14 mouse cellular contexts compared by ENCODE assay signal in the genomic region with DNA sequence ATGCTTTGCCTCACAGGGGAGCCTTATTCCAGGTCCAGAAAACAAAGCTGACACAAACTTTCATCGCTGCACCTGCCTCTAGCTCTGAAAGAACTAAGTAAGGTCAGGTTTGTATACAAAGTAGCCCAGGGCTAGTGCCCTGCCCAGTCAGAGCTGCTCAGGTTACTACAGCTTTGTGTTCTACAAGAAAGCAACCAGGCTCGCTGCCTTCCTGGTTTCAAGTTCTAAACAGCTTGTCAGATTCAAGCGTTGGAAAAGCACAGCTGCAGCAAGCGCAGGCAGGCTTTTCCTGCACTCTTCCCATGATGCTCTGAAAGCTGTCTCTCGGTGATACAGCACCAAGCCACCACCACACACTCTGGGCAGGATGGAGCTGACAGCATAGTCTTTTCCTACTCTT. TPM values are rescaled to one million over a fixed set of nuclear protein-coding genes. Genes with fewer than 3 reads are reported as not detected.
DNase-seq lines count a peak whose midpoint lies in the region; ATAC-seq and TF ChIP-seq lines count a peak whose summit lies in the region.
"Had no signal": no experiment of that assay in that cellular context is flagged by ENCODE, and none has a peak within 500 bp of the region (broad histone marks: within the 10 kb centered on the region; RNA-seq: fewer than 3 reads in every experiment).

No protein-coding gene starts in this region.

- no peaks in the 10 kb centered on the region for H3K36me3 ChIP-seq in forebrain, embryonic 13.5 days (ENCODE audit: poor library complexity, severe bottlenecking)
- no peaks in the 10 kb centered on the region for H3K36me3 ChIP-seq in forebrain, embryonic 15.5 days
- no peaks in the 10 kb centered on the region for H3K36me3 ChIP-seq in lung, postnatal 0 days (ENCODE audit: insufficient read depth, low read length)
- no peaks in the 10 kb centered on the region for H3K36me3 ChIP-seq in embryonic facial prominence, embryonic 13.5 days
- no peaks in the 10 kb centered on the region for H3K36me3 ChIP-seq in myocyte (ENCODE audit: control insufficient read depth, insufficient read depth)
- H3K36me3 ChIP-seq: heart, embryonic 15.5 days; neural tube, embryonic 12.5 days had no signal

- H3K79me2 ChIP-seq in myocyte (ENCODE audit: control insufficient read depth, insufficient read depth), result no peaks in the 10 kb centered on the region

- no peaks in the 10 kb centered on the region for H3K27me3 ChIP-seq in forebrain, embryonic 13.5 days
- H3K27me3 ChIP-seq in forebrain, embryonic 15.5 days, result no peaks in the 10 kb centered on the region
- H3K27me3 ChIP-seq in lung, postnatal 0 days (replicated peaks; ENCODE audit: insufficient read depth, low read length), result no peaks in the 10 kb centered on the region
- 0 out of 2 replicates have a peak, but pooled peaks cover 9% of the 10 kb centered on the region for H3K27me3 ChIP-seq in embryonic facial prominence, embryonic 13.5 days
- H3K27me3 ChIP-seq in myocyte (ENCODE audit: control insufficient read depth, insufficient read depth, insufficient read length), result no peaks in the 10 kb centered on the region
- H3K27me3 ChIP-seq: neural tube, embryonic 12.5 days had no signal

- H3K4me1 ChIP-seq in forebrain, embryonic 13.5 days, result peaks cover 10% of the 10 kb centered on the region
- peaks cover 12% of the 10 kb centered on the region for H3K4me1 ChIP-seq in forebrain, embryonic 15.5 days
- peaks cover 10% of the 10 kb centered on the region; the same call in 1 of the 2 replicates for H3K4me1 ChIP-seq in lung, postnatal 0 days (ENCODE audit: insufficient read depth, low read depth, low read length)
- H3K4me1 ChIP-seq in embryonic facial prominence, embryonic 13.5 days, result peaks cover 28% of the 10 kb centered on the region

- no peak for TF ChIP-seq CTCF in lung, postnatal 0 days (IDR thresholded peaks at IDR 0.05)

- H3K27ac ChIP-seq in forebrain, embryonic 13.5 days, result 0 out of 2 replicates have a peak overlapping the region, but pooled peaks have one; percentile 31
- no peak overlapping the region for H3K27ac ChIP-seq in forebrain, embryonic 15.5 days (replicated peaks)
- H3K27ac ChIP-seq in lung, postnatal 0 days (ENCODE audit: low read length), result 0 out of 2 replicates have a peak overlapping the region, but pooled peaks have one; percentile 9
- H3K27ac ChIP-seq in embryonic facial prominence, embryonic 13.5 days, result peak overlapping the region; percentile 22
- H3K27ac ChIP-seq: heart, embryonic 15.5 days; hindbrain, embryonic 14.5 days; neural tube, embryonic 12.5 days had no signal

- TF ChIP-seq POLR2A in myocyte (IDR thresholded peaks at IDR 0.05; ENCODE audit: insufficient read length, low read depth), result no peak

- no peaks in the 10 kb centered on the region for H3K9me3 ChIP-seq in forebrain, embryonic 13.5 days (replicated peaks)
- H3K9me3 ChIP-seq in forebrain, embryonic 15.5 days, result no peaks in the 10 kb centered on the region
- H3K9me3 ChIP-seq in lung, postnatal 0 days (ENCODE audit: low read length), result no peaks in the 10 kb centered on the region
- H3K9me3 ChIP-seq in embryonic facial prominence, embryonic 13.5 days, result no peaks in the 10 kb centered on the region
- H3K9me3 ChIP-seq: heart, embryonic 15.5 days; neural tube, embryonic 12.5 days had no signal

- H3ac ChIP-seq in myocyte (ENCODE audit: control insufficient read depth, insufficient read length), result no peak overlapping the region

- ATAC-seq in forebrain, embryonic 13.5 days, result no peak
- ATAC-seq in forebrain, embryonic 15.5 days (replicated peaks), result no peak
- ATAC-seq in lung, postnatal 0 days, result no peak
- ATAC-seq in embryonic facial prominence, embryonic 13.5 days (ENCODE audit: insufficient number of reproducible peaks, insufficient read depth, low FRiP score, low TSS enrichment, low read depth), result no peak
- ATAC-seq: midbrain, embryonic 16.5 days had no signal

- WGBS in forebrain, embryonic 13.5 days, result 56% methylated on average over 5 of the region's 5 CpGs
- 49% methylated on average over 5 of the region's 5 CpGs for WGBS in forebrain, embryonic 15.5 days
- 31% methylated on average over 5 of the region's 5 CpGs for WGBS in lung, postnatal 0 days
- 21% methylated on average over 5 of the region's 5 CpGs for WGBS in embryonic facial prominence, embryonic 13.5 days

- H3K9ac ChIP-seq in forebrain, embryonic 13.5 days, result no peak overlapping the region; the same call in 1 of the 2 replicates
- H3K9ac ChIP-seq in forebrain, embryonic 15.5 days (replicated peaks), result no peak overlapping the region
- H3K9ac ChIP-seq in lung, postnatal 0 days (replicated peaks; ENCODE audit: low read depth), result no peak overlapping the region
- H3K9ac ChIP-seq in embryonic facial prominence, embryonic 13.5 days, result 0 out of 2 replicates have a peak overlapping the region, but pooled peaks have one; percentile 21
- H3K9ac ChIP-seq: heart, embryonic 15.5 days; hindbrain, embryonic 14.5 days; neural tube, embryonic 12.5 days had no signal

- DNase-seq in lung, postnatal 0 days (ENCODE audit: low spot score), result no peak
- DNase-seq in lung, postnatal 36 days, result no peak
- no peak for DNase-seq in urinary bladder, postnatal 10 days (ENCODE audit: low spot score)
- DNase-seq in MN1 (ENCODE audit: low spot score), result no peak
- DNase-seq: cerebellum, adult 11-12 months; kidney, adult 18-20 months had no signal

- H3K4me3 ChIP-seq in forebrain, embryonic 13.5 days, result no peak overlapping the region
- no peak overlapping the region for H3K4me3 ChIP-seq in forebrain, embryonic 15.5 days
- no peak overlapping the region for H3K4me3 ChIP-seq in lung, postnatal 0 days (ENCODE audit: low read depth, low read length)
- no peak overlapping the region for H3K4me3 ChIP-seq in embryonic facial prominence, embryonic 13.5 days
- H3K4me3 ChIP-seq in myocyte, result no peak overlapping the region
- H3K4me3 ChIP-seq: heart, embryonic 15.5 days; neural tube, embryonic 12.5 days had no signal

- H3K4me2 ChIP-seq in forebrain, embryonic 13.5 days, result no peak overlapping the region
- no peak overlapping the region for H3K4me2 ChIP-seq in forebrain, embryonic 15.5 days (replicated peaks)
- H3K4me2 ChIP-seq in lung, postnatal 0 days (replicated peaks; ENCODE audit: low read depth, low read length), result no peak overlapping the region
- 0 out of 2 replicates have a peak overlapping the region, but pooled peaks have one; percentile 9 for H3K4me2 ChIP-seq in embryonic facial prominence, embryonic 13.5 days
- H3K4me2 ChIP-seq in myocyte (ENCODE audit: low read depth), result peak overlapping the region; percentile 61
- H3K4me2 ChIP-seq: heart, embryonic 15.5 days; hindbrain, embryonic 14.5 days; neural tube, embryonic 12.5 days had no signal

- TF ChIP-seq EP300 in lung, postnatal 0 days (IDR thresholded peaks at IDR 0.05), result no peak

TF ChIP-seq in myocyte, 11 proteins besides CTCF, POLR2A, EP300 and RAD21:
- no peak for TF ChIP-seq MYOG (IDR thresholded peaks at IDR 0.05; ENCODE audit: control insufficient read depth in 1 of 3, insufficient read depth in 1 of 3, insufficient read length in 2 of 3, low read depth in 2 of 3)
- TF ChIP-seq MAX (IDR thresholded peaks at IDR 0.05; ENCODE audit: low read depth), result no peak
- TF ChIP-seq TCF3 (IDR thresholded peaks at IDR 0.05; ENCODE audit: insufficient read length, low read depth), result no peak
- TF ChIP-seq MYOD1 (IDR thresholded peaks at IDR 0.05; ENCODE audit: control insufficient read depth in 1 of 3, insufficient read length in 2 of 3, low read depth in 2 of 3), result no peak
TF ChIP-seq in myocyte: peak in this region for 0.

RNA-seq across cellular contexts. Expression of gene Galnt2, which starts 34.4 kb away (rescaled TPM):
- 31.1 and 38.6 TPM in 2 replicates for polyA plus RNA-seq in forebrain, embryonic 13.5 days (2015; fragmentation: Nextera tagmentation; extraction: Ambion mirVana)
- polyA plus RNA-seq in forebrain, embryonic 15.5 days (2015; fragmentation: Nextera tagmentation; extraction: Ambion mirVana), result 54.2 and 56.3 TPM in 2 replicates
- 54.3 and 66.2 TPM in 2 replicates for polyA plus RNA-seq in lung, postnatal 0 days (2015; fragmentation: Nextera tagmentation; extraction: Ambion mirVana)
- polyA plus RNA-seq in embryonic facial prominence, embryonic 13.5 days (2015; fragmentation: Nextera tagmentation; extraction: Ambion mirVana), result 42.0 and 46.2 TPM in 2 replicates
- 59.4 TPM for polyA plus RNA-seq in myocyte (2012; fragmentation: generic; extraction: Trizol)

Comparison
In these comparisons a context has a peak if more than half of its experiments do, and no peak if none do; other contexts are left out.
1. H3K4me2 ChIP-seq: peak in embryonic facial prominence, embryonic 13.5 days (single experiment) and myocyte (single experiment); none in forebrain, embryonic 13.5 days (single experiment), forebrain, embryonic 15.5 days (single experiment) and lung, postnatal 0 days (single experiment).